Mouse (Mus musculus) brain, embryonic 14.5 days (tissue): Measurements from ENCODE around the gene Prl5a1. TPM values are rescaled to one million over a fixed set of nuclear protein-coding genes. Genes with fewer than 3 reads are reported as not detected.

ENCODE experiments used
- DNase-seq: peaks from one replicate; pipeline ENCODE4 v3.0.0-alpha.2; 2011; ENCODE audit warnings: low read depth
- CTCF ChIP-seq: fragments of 200-500 bp; IDR thresholded peaks from 2 replicates; pipeline ENCODE4 v1.5.1; 2012; ENCODE audit warnings: inconsistent platforms, mild to moderate bottlenecking, moderate library complexity, borderline replicate concordance; ENCODE audit not compliant: insufficient read depth, insufficient read length; ENCODE audit errors: extremely low read depth
- POLR2A ChIP-seq: fragments of 200-500 bp; IDR thresholded peaks from 2 replicates; pipeline ENCODE4 v1.6.1; 2012; ENCODE audit warnings: mild to moderate bottlenecking, inconsistent platforms, borderline replicate concordance; ENCODE audit not compliant: poor library complexity, insufficient read depth, insufficient read length, severe bottlenecking; ENCODE audit errors: extremely low read depth
- polyA plus RNA-seq: library from polyadenylated mRNA; depleted of rRNA; stranded (reverse); fragments of >200 nt; gene quantifications from 2 replicates; pipeline ENCODE4 v1.2.3, GENCODE M21; 2012; rRNA removed

The Prl5a1 gene
- polyA plus RNA-seq = not detected in 2 replicates

GRCm38 (mm10) chr13:28142184-28142583, at the start of gene Prl5a1:
Gene Prl5a1 (plus strand): TSS chr13:28142484.
- DNase-seq = no peak
- TF ChIP-seq POLR2A (no peak), CTCF (no peak)

DNA sequence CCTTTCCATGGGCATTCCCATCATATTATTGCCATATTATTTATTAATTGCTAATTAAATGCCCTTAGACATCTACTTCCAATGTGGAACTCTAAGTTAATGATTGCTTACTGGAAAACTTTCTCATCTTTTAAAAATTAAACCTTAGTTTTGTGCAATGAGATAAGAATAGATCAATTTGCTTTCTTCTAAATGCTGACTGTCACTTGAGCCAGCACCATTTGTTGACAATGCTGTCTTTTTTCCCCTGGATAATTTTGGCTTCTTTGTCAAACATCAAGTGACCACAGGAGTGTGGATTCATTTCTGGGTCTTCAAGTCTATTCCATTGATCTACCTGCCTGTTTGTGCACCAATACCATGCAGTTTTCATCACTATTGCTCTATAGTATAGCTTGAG, 46.1 kb upstream of the Prl5a1 start:
- DNase-seq = no peak

DNA sequence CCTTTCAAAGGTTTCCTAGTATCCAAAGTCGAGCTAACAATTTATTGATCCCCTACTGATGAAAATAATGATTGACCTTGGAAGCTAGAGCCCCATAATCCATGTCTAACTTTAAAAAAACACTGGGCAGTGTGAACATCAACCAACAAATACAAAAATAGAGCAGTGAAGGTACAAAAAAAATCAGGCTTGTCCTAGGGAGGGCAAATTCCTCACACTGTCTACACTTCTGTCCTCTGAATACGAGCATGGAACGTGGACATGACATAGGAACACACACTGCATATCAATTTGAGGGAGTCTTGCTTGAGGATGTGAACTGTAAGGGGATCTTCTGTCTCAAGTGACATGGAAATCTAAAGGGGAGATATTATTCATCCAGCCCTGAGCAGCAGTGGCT, 33.7 kb upstream of the Prl5a1 start:
- DNase-seq = no peak
- TF ChIP-seq POLR2A (no peak), CTCF (no peak)

More for the DNA sequence above, 46.1 kb upstream of the Prl5a1 start:
- TF ChIP-seq CTCF (no peak), POLR2A (no peak)

- TF ChIP-seq POLR2A (no peak), CTCF (no peak)
- no peak for DNase-seq
Observed at GRCm38 (mm10) chr13:28132781-28133180, 9.5 kb upstream of the Prl5a1 start.

DNA sequence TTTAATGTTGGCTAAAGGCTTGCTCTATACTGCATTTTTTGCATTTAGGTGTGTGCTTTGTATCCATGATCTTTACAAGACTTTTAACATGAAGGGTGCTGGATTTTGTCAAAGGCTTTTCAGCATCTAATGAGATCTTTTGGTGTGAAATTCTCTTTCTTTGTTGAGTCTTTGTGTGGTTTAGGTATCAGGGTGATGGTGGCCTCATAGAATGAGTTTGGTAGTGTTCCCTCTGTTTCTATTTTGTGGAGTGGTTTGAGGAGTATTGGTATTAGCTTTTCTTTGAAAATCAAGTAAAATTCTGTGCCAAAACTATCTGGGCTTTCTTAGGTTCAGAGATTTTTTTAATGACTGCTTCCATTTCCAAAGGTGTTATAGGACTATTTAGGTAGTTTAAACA, 6.5 kb upstream of the Prl5a1 start:
- no peak for DNase-seq
- TF ChIP-seq CTCF (no peak), POLR2A (no peak)

Other genes with a start within 250 kb of the Prl5a1 start
- gene Prl4a1, start 126.3 kb upstream of the Prl5a1 start, polyA plus RNA-seq = not detected in 2 replicates
- 0.52 and 1.7 TPM in 2 replicates for gene Gm11361, start 115.0 kb downstream of the Prl5a1 start, polyA plus RNA-seq